Mouse (Mus musculus) E14TG2a.4 (cell line): ENCODE measurements around the gene Fignl1.

Experiments used
- CTCF ChIP-seq: conservative IDR thresholded peaks from 2 replicates; pipeline ENCODE4 v1.5.1; 2014; ENCODE audit warnings: low read length
- NANOG ChIP-seq: IDR thresholded peaks from 2 replicates; pipeline ENCODE4 v1.6.1; 2014; ENCODE audit warnings: borderline replicate concordance, low read length, mixed read lengths

DNA sequence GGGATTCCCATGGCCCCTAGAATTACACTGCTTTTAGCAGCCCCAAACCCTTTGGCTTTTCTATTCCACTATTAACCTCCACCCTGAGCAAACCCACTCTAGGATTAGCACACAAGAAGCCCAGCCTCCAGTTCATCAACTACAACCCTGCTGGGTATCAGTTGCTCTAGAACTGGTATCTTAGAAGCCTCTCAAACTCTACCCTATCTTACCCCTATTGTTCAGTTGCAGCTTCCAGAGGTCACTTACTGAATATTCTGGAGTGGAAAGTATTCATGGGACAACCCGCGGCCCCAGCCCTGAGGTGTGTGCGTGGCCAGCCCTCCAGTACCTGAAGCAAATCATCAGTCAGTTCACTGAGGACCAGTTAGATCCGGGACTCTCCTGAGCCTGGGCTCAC, 34.4 kb downstream of the Fignl1 start:
- TF ChIP-seq CTCF (no peak), NANOG (no peak)
